Mouse (Mus musculus) limb, embryonic 11.5 days (tissue): ENCODE measurements around the gene Tdrd7. TPM values are rescaled to one million over a fixed set of nuclear protein-coding genes. Genes with fewer than 3 reads are reported as not detected.

Experiments used
- ATAC-seq: fragments of 200-750 bp; cut with Nextera tagmentation; 2 replicates; pipeline ENCODE4 v1.8.0; 2017; ENCODE audit warnings: low read depth; ENCODE audit not compliant: insufficient number of reproducible peaks, low FRiP score, low TSS enrichment
- DNase-seq: peaks from one replicate; pipeline ENCODE4 v3.0.0-alpha.2; 2015; ENCODE audit warnings: low spot score
- H3K27ac ChIP-seq: fragments of 300-500 bp; sonication (generic); replicated peaks from 2 replicates; pipeline ENCODE4 v1.5.1; 2014; ENCODE audit warnings: low read depth, mild to moderate bottlenecking, low read length
- H3K27me3 ChIP-seq: fragments of 300-500 bp; sonication (generic); 2 replicates; pipeline ENCODE4 v1.6.1; 2014; ENCODE audit warnings: mild to moderate bottlenecking, low read length, mixed read lengths; ENCODE audit not compliant: control insufficient read depth, insufficient read depth
- H3K36me3 ChIP-seq: fragments of 300-500 bp; sonication (generic); 2 replicates; pipeline ENCODE4 v1.6.1; 2014; ENCODE audit warnings: mild to moderate bottlenecking, low read length, moderate library complexity, mixed read lengths; ENCODE audit not compliant: control insufficient read depth, insufficient read depth
- H3K4me1 ChIP-seq: fragments of 300-500 bp; sonication (generic); 2 replicates; pipeline ENCODE4 v1.6.1; 2014; ENCODE audit warnings: low read length, mixed read lengths; ENCODE audit not compliant: control insufficient read depth, insufficient read depth
- H3K4me2 ChIP-seq: fragments of 300-500 bp; sonication (generic); 2 replicates; pipeline ENCODE4 v1.6.1; 2014; ENCODE audit warnings: low read depth, mild to moderate bottlenecking, moderate library complexity; ENCODE audit not compliant: severe bottlenecking
- H3K4me3 ChIP-seq: fragments of 300-500 bp; sonication (generic); 2 replicates; pipeline ENCODE4 v1.5.1; 2014; ENCODE audit warnings: low read depth, low read length
- H3K9ac ChIP-seq: fragments of 300-500 bp; sonication (generic); 2 replicates; pipeline ENCODE4 v1.6.1; 2014; ENCODE audit warnings: mild to moderate bottlenecking, low read length
- H3K9me3 ChIP-seq: fragments of 300-500 bp; sonication (generic); 2 replicates; pipeline ENCODE4 v1.6.1; 2016; ENCODE audit warnings: low read length; ENCODE audit not compliant: control insufficient read depth
- WGBS: fragments of 180-500 bp; shearing (Covaris S2); extraction: QIAGEN DNeasy Blood & Tissue Kit; methylation state at CpG from one replicate; pipeline ENCODE4 v1.1.7; 2014; 5-methylcytosine and 5-hydroxymethylcytosine counted together
- polyA plus RNA-seq: library from polyadenylated mRNA; unstranded; fragments of >200 nt; fragmentation: Nextera tagmentation; extraction: Ambion mirVana; gene quantifications from 2 replicates; pipeline ENCODE4 v1.2.1, GENCODE M21; 2014

Tdrd7 gene
- polyA plus RNA-seq, 1 experiment from 2014 or later = 7.4 TPM

GRCm38 (mm10) chr4:45969051-45969450 lies 3.9 kb downstream of the Tdrd7 start:
- Histone ChIP-seq H3K9me3 (no peaks in the 10 kb centered on the region), H3K9ac (no peak overlapping the region), H3K4me1 (peaks cover 11% of the 10 kb centered on the region; the same call in 1 of the 2 replicates), H3K27ac (no peak overlapping the region), H3K36me3 (no peaks in the 10 kb centered on the region), H3K4me3 (no peak overlapping the region), H3K27me3 (peaks cover 9% of the 10 kb centered on the region), H3K4me2 (no peak overlapping the region)
- WGBS = 70% methylated on average over 2 of the region's 2 CpGs
- no peak for DNase-seq
- ATAC-seq = no peak

GRCm38 (mm10) chr4:45970048-45970560 lies 5.0 kb downstream of the Tdrd7 start:
- no peak overlapping the region for H3K4me2 ChIP-seq
- peaks cover 9% of the 10 kb centered on the region for H3K27me3 ChIP-seq
- ATAC-seq (no peak), DNase-seq (no peak)
- WGBS = 77% methylated on average over 7 of the region's 7 CpGs
- peaks cover 11% of the 10 kb centered on the region; the same call in 1 of the 2 replicates for H3K4me1 ChIP-seq
- H3K36me3 ChIP-seq = no peaks in the 10 kb centered on the region
- no peak overlapping the region for H3K4me3 ChIP-seq
- no peak overlapping the region for H3K9ac ChIP-seq
- no peak overlapping the region for H3K27ac ChIP-seq
- no peaks in the 10 kb centered on the region for H3K9me3 ChIP-seq

GRCm38 (mm10) chr4:45971806-45972447 lies 6.8 kb downstream of the Tdrd7 start:
- H3K9me3 ChIP-seq = no peaks in the 10 kb centered on the region
- H3K4me3 ChIP-seq = peak overlapping the region; percentile 72
- ATAC-seq (peak; percentile 96), DNase-seq (peak; percentile 99)
- peaks cover 9% of the 10 kb centered on the region for H3K27me3 ChIP-seq
- H3K27ac ChIP-seq = no peak overlapping the region
- 0 out of 2 replicates have a peak, but pooled peaks cover 5% of the 10 kb centered on the region for H3K4me1 ChIP-seq
- 3% methylated on average over 51 of the region's 51 CpGs for WGBS
- no peaks in the 10 kb centered on the region for H3K36me3 ChIP-seq
- H3K4me2 ChIP-seq = peak overlapping the region; percentile 96
- peak overlapping the region; percentile 67 for H3K9ac ChIP-seq

DNA sequence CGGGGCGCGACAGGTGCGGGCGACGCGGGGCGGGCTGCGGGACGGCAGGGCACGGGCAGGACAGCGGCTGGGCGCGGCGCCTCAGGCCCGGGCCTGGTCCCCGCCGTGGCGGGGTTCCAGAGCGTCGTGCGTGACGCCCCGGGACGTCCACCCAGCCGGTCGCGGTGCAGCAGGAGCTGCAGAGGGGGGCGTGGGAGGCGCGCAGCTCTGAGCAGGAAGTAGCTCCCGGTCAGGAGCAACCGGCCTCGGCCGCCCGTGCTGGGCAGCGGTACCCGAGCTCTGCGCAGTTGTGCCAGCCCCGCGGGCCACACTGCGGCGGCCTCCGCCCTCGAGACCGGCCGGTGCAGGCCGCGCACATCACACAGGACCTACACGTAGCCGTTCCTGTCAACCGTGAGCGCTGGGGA lies 7.3 kb downstream of the Tdrd7 start:
- Histone ChIP-seq H3K27me3 (peaks cover 9% of the 10 kb centered on the region), H3K27ac (no peak overlapping the region), H3K9me3 (no peaks in the 10 kb centered on the region), H3K4me1 (0 out of 2 replicates have a peak, but pooled peaks cover 5% of the 10 kb centered on the region), H3K4me2 (peak overlapping the region; percentile 96), H3K36me3 (no peaks in the 10 kb centered on the region; the same call in 1 of the 2 replicates), H3K9ac (peak overlapping the region; percentile 67), H3K4me3 (peak overlapping the region; percentile 72)
- ATAC-seq = peak; percentile 76; the same call in 1 of the 2 replicates
- peak; percentile 48 for DNase-seq
- 0% methylated on average over 45 of the region's 53 CpGs for WGBS

GRCm38 (mm10) chr4:45972951-45973350 lies 7.8 kb downstream of the Tdrd7 start:
- 0 out of 2 replicates have a peak, but pooled peaks cover 5% of the 10 kb centered on the region for H3K4me1 ChIP-seq

DNA sequence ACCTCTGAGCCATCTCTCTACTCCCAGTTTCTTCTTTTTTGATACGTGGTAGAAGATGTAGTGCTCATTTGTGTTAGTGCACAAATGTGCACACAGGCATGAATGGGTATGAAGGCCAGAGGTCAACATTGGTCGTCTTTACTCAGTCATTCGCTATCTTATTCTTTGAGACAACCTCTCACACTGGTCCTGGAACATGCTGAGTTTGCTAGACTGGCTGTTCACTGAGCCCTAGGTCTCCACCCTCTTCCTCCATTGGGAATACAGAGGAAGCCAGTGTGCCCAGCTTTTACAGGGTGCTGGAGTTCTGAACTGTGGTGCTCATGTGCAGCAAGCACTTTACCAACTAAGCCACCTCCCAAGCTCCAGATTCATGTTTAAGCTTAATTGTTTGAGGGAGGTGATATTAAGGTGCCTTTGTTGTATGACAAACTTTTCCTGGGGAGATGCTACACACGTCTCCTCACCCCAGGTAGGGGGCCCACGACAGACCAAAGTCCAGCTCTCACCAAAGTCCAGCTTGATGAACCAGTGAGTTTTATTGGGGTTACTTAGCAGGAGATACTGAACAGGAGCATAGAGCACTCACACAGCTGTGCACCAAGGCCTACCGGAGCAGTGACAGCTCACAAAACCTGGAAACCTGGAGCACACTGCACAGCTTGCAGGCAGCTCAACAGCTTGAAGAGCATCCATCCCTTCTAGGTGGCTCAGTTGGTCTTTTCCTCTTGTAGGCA lies 12.0 kb downstream of the Tdrd7 start:
- Histone ChIP-seq H3K36me3 (no peaks in the 10 kb centered on the region; the same call in 1 of the 2 replicates), H3K4me3 (no peak overlapping the region), H3K9me3 (no peaks in the 10 kb centered on the region), H3K27ac (no peak overlapping the region), H3K4me1 (0 out of 2 replicates have a peak, but pooled peaks cover 5% of the 10 kb centered on the region), H3K4me2 (no peak overlapping the region), H3K27me3 (peaks cover 9% of the 10 kb centered on the region), H3K9ac (no peak overlapping the region)
- DNase-seq (no peak), ATAC-seq (no peak)
- 81% methylated on average over 6 of the region's 6 CpGs for WGBS

More at GRCm38 (mm10) chr4:45972951-45973350, 7.8 kb downstream of the Tdrd7 start:
- Histone ChIP-seq H3K4me3 (peak overlapping the region; percentile 72), H3K27ac (no peak overlapping the region), H3K9me3 (no peaks in the 10 kb centered on the region), H3K27me3 (peaks cover 9% of the 10 kb centered on the region), H3K4me2 (peak overlapping the region; percentile 96), H3K36me3 (no peaks in the 10 kb centered on the region; the same call in 1 of the 2 replicates), H3K9ac (no peak overlapping the region; the same call in 1 of the 2 replicates)
- no peak for DNase-seq
- no peak for ATAC-seq
- WGBS = 34% methylated on average over 9 of the region's 9 CpGs

DNA sequence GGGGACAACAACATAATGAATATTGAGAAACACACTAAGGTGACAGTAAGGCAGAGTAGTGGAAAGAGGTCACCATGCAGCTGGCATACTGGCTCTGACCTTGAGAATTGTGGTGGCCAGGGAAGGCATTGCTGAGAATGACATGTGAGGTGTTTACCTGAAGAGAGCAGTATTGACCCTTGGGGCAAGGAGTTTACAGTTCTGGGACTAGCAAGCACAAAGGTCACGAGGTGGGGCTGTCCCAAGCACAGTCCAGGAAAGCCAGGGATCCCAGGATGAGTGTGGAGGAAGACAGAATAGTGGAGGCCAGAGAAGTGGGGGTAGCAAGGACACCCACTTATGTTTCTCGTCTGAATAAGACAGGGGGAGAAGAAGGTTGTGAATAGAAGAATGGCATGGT lies 14.8 kb downstream of the Tdrd7 start:
- no peaks in the 10 kb centered on the region for H3K4me1 ChIP-seq
- DNase-seq (no peak), ATAC-seq (no peak)
- no peak overlapping the region for H3K27ac ChIP-seq
- no peaks in the 10 kb centered on the region for H3K9me3 ChIP-seq
- no peaks in the 10 kb centered on the region for H3K27me3 ChIP-seq
- 51% methylated on average over 2 of the region's 2 CpGs for WGBS
- no peak overlapping the region for H3K9ac ChIP-seq
- no peaks in the 10 kb centered on the region; the same call in 1 of the 2 replicates for H3K36me3 ChIP-seq
- no peak overlapping the region for H3K4me2 ChIP-seq
- no peak overlapping the region for H3K4me3 ChIP-seq

DNA sequence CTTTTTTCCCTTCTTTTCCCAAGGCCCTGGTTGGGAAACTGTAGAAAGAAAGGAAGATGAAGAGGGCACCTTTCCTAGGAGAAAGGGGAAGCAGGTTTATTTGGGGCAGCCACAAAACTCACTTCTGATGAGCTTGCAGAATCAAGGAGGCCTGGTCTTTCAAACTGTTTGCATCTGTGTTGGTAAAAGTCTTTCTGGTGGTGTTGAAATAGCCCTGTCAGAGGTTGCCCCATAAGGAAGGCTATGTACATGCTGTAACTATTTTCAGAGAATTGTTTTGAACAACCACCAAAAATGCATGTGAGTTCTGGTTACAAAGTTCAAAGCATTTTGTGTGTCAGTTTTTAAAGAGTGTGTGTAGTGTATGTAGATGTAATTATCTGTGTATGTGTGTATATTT lies 15.9 kb downstream of the Tdrd7 start:
- no peaks in the 10 kb centered on the region; the same call in 1 of the 2 replicates for H3K36me3 ChIP-seq
- no peaks in the 10 kb centered on the region for H3K4me1 ChIP-seq
- no peak overlapping the region for H3K27ac ChIP-seq
- no peak overlapping the region for H3K9ac ChIP-seq
- no peaks in the 10 kb centered on the region for H3K9me3 ChIP-seq
- no peak overlapping the region for H3K4me2 ChIP-seq
- no peak for ATAC-seq
- no peaks in the 10 kb centered on the region for H3K27me3 ChIP-seq
- no peak for DNase-seq
- no peak overlapping the region for H3K4me3 ChIP-seq
